Mouse (Mus musculus) midbrain, postnatal 0 days (tissue): Measurements from ENCODE around the gene Dnm3. TPM values are rescaled to one million over a fixed set of nuclear protein-coding genes. Genes with fewer than 3 reads are reported as not detected.
A peak's percentile ranks its signal among the peaks of the same experiment; 100 is the strongest.

Experiments used
- ATAC-seq: fragments of 200-750 bp; cut with Nextera tagmentation; 2 replicates; pipeline ENCODE4 v1.8.0; 2017; ENCODE audit warnings: moderate number of reproducible peaks, mild to moderate bottlenecking, moderate TSS enrichment, moderate library complexity; ENCODE audit not compliant: low FRiP score
- DNase-seq: peaks from one replicate; pipeline ENCODE4 v3.0.0-alpha.2; 2015; ENCODE audit warnings: low spot score
- H3K27ac ChIP-seq: fragments of 300-500 bp; sonication (generic); 2 replicates; pipeline ENCODE4 v1.5.1; 2014; ENCODE audit warnings: low read depth, mild to moderate bottlenecking, low read length, mixed read lengths
- H3K27me3 ChIP-seq: fragments of 300-500 bp; sonication (generic); 2 replicates; pipeline ENCODE4 v1.6.1; 2014; ENCODE audit warnings: low read length, control low read depth, mixed read lengths; ENCODE audit not compliant: insufficient read depth
- H3K36me3 ChIP-seq: fragments of 300-500 bp; sonication (generic); 2 replicates; pipeline ENCODE4 v1.6.1; 2014; ENCODE audit warnings: low read length, control low read depth, mixed read lengths; ENCODE audit not compliant: insufficient read depth
- H3K4me1 ChIP-seq: fragments of 300-500 bp; sonication (generic); 2 replicates; pipeline ENCODE4 v1.6.1; 2014; ENCODE audit warnings: mild to moderate bottlenecking, control low read depth, antibody characterized with exemption, low read length, mixed read lengths; ENCODE audit not compliant: insufficient read depth
- H3K4me2 ChIP-seq: fragments of 300-500 bp; sonication (generic); 2 replicates; pipeline ENCODE4 v1.6.1; 2014; ENCODE audit warnings: low read depth, mild to moderate bottlenecking, low read length, mixed read lengths; ENCODE audit not compliant: poor library complexity, severe bottlenecking
- H3K4me3 ChIP-seq: fragments of 300-500 bp; sonication (generic); 2 replicates; pipeline ENCODE4 v1.5.1; 2014; ENCODE audit warnings: low read depth, mild to moderate bottlenecking, low read length, moderate library complexity
- H3K9ac ChIP-seq: fragments of 300-500 bp; sonication (generic); replicated peaks from 2 replicates; pipeline ENCODE4 v1.6.1; 2014; ENCODE audit warnings: mild to moderate bottlenecking, low read length, moderate library complexity, mixed read lengths; ENCODE audit not compliant: poor library complexity, severe bottlenecking
- H3K9me3 ChIP-seq: fragments of 300-500 bp; sonication (generic); 2 replicates; pipeline ENCODE4 v1.6.1; 2016; ENCODE audit warnings: low read length, control low read depth
- CTCF ChIP-seq: IDR thresholded peaks from 2 replicates; pipeline ENCODE4 v1.5.1; 2016; ENCODE audit warnings: antibody characterized with exemption, mild to moderate bottlenecking
- whole genome bisulfite sequencing: fragments of 180-500 bp; shearing (Covaris S2); extraction: QIAGEN DNeasy Blood & Tissue Kit; methylation state at CpG from one replicate; pipeline ENCODE4 v1.1.7; 2014; 5-methylcytosine and 5-hydroxymethylcytosine counted together
- polyA plus RNA-seq: library from polyadenylated mRNA; unstranded; fragments of >200 nt; fragmentation: Nextera tagmentation; extraction: Ambion mirVana; gene quantifications from 2 replicates; pipeline ENCODE4 v1.2.1, GENCODE M21; 2015
- total RNA-seq: library from RNA; depleted of rRNA; stranded (reverse); fragments of >200 nt; gene quantifications from 2 replicates; pipeline ENCODE4 v1.2.3, GENCODE M21; 2014

Dnm3 gene
- total and polyA plus RNA-seq, 2 experiments from 2014 or later, result 67.0 to 88.5 TPM

GRCm38 (mm10) chr1:162079989-162080388 is 397.8 kb downstream of the Dnm3 start:
- no peak overlapping the region for H3K9ac ChIP-seq
- no peak for TF ChIP-seq CTCF
- H3K36me3 ChIP-seq, result no peaks in the 10 kb centered on the region
- H3K27ac ChIP-seq, result no peak overlapping the region
- no peaks in the 10 kb centered on the region for H3K9me3 ChIP-seq
- ATAC-seq, result no peak
- DNase-seq, result no peak
- 93% methylated on average over 7 of the region's 7 CpGs for WGBS
- H3K4me3 ChIP-seq, result no peak overlapping the region
- H3K27me3 ChIP-seq, result no peaks in the 10 kb centered on the region
- no peaks in the 10 kb centered on the region; the same call in 1 of the 2 replicates for H3K4me1 ChIP-seq
- no peak overlapping the region for H3K4me2 ChIP-seq

DNA sequence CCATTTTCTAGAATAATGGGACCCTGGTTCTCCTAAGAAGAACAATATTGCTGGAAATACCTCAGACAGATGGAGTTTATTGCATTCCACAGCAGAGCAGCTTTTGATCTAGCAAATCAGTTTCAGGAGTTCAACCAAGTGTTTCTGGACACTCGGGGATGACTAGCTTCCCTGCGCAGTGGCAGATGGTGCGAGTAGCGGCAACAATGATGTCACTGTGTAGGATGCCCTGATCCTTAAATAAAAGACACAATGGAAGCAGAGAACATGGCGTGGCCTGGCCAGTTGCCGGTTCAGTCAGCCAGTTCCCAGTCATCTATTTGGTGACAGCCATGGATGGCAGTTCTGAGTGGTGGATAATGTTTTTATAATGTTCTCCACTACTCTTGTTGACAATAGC is 400.4 kb downstream of the Dnm3 start:
- WGBS, result 80% methylated on average over 6 of the region's 6 CpGs
- Histone ChIP-seq H3K4me2 (no peak overlapping the region), H3K27ac (no peak overlapping the region), H3K9me3 (no peaks in the 10 kb centered on the region), H3K36me3 (no peaks in the 10 kb centered on the region), H3K27me3 (no peaks in the 10 kb centered on the region), H3K4me1 (no peaks in the 10 kb centered on the region; the same call in 1 of the 2 replicates), H3K9ac (no peak overlapping the region), H3K4me3 (no peak overlapping the region)
- DNase-seq (no peak), ATAC-seq (no peak)
- TF ChIP-seq CTCF, result no peak

- Histone ChIP-seq H3K36me3 (no peaks in the 10 kb centered on the region), H3K27ac (no peak overlapping the region), H3K4me1 (no peaks in the 10 kb centered on the region; the same call in 1 of the 2 replicates), H3K9ac (no peak overlapping the region), H3K4me3 (no peak overlapping the region), H3K4me2 (no peak overlapping the region), H3K27me3 (no peaks in the 10 kb centered on the region), H3K9me3 (no peaks in the 10 kb centered on the region)
- no peak for ATAC-seq
- no peak for DNase-seq
- WGBS, result 74% methylated on average over 10 of the region's 10 CpGs
- TF ChIP-seq CTCF, result no peak
Measured at GRCm38 (mm10) chr1:162076581-162077001, 401.2 kb downstream of the Dnm3 start.

DNA sequence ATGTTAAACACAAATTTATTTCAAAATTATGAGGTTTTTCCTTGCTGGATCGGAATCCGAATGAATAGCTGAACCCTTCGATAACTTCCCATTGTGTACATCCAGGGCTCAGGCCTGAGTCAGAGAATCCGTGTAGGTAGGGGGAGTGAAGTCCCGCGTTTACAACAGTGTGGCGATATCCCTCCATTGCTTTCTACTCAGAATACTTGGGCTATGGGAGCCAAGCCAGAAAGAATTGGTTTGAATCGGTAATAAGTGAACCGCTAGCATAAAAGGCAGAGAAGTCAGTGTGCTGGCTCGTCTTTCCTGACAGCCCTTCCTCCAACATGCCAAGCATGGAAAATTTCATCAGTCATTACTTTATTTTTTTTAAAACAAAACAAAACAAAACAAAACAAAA is 402.0 kb downstream of the Dnm3 start:
- no peak for TF ChIP-seq CTCF
- no peaks in the 10 kb centered on the region; the same call in 1 of the 2 replicates for H3K4me1 ChIP-seq

GRCm38 (mm10) chr1:162075416-162075815 is 402.4 kb downstream of the Dnm3 start:
- TF ChIP-seq CTCF, result peak; percentile 44
- Histone ChIP-seq H3K36me3 (0 out of 2 replicates have a peak, but pooled peaks cover 2% of the 10 kb centered on the region), H3K4me2 (no peak overlapping the region), H3K9ac (no peak overlapping the region), H3K4me3 (no peak overlapping the region), H3K9me3 (no peaks in the 10 kb centered on the region), H3K27me3 (no peaks in the 10 kb centered on the region), H3K4me1 (no peaks in the 10 kb centered on the region; the same call in 1 of the 2 replicates), H3K27ac (no peak overlapping the region)
- DNase-seq (no peak), ATAC-seq (no peak)
- 70% methylated on average over 4 of the region's 4 CpGs for WGBS

More for the DNA sequence above, 402.0 kb downstream of the Dnm3 start:
- no peak overlapping the region for H3K9ac ChIP-seq
- 0 out of 2 replicates have a peak, but pooled peaks cover 2% of the 10 kb centered on the region for H3K36me3 ChIP-seq
- H3K4me2 ChIP-seq, result no peak overlapping the region
- no peaks in the 10 kb centered on the region for H3K9me3 ChIP-seq
- no peak overlapping the region for H3K4me3 ChIP-seq
- ATAC-seq, result no peak
- 61% methylated on average over 10 of the region's 10 CpGs for WGBS
- no peaks in the 10 kb centered on the region for H3K27me3 ChIP-seq
- H3K27ac ChIP-seq, result no peak overlapping the region
- no peak for DNase-seq

- Histone ChIP-seq H3K4me1 (no peaks in the 10 kb centered on the region; the same call in 1 of the 2 replicates), H3K27me3 (no peaks in the 10 kb centered on the region), H3K9me3 (no peaks in the 10 kb centered on the region), H3K9ac (no peak overlapping the region), H3K4me3 (no peak overlapping the region), H3K36me3 (0 out of 2 replicates have a peak, but pooled peaks cover 2% of the 10 kb centered on the region), H3K4me2 (no peak overlapping the region), H3K27ac (no peak overlapping the region)
- DNase-seq, result no peak
- no peak for TF ChIP-seq CTCF
- WGBS, result 80% methylated on average over 17 of the region's 17 CpGs
- no peak for ATAC-seq
Measured at GRCm38 (mm10) chr1:162074626-162075410, 403.0 kb downstream of the Dnm3 start.
